Mouse (Mus musculus): ENCODE results near the gene Jam2.

DNA sequence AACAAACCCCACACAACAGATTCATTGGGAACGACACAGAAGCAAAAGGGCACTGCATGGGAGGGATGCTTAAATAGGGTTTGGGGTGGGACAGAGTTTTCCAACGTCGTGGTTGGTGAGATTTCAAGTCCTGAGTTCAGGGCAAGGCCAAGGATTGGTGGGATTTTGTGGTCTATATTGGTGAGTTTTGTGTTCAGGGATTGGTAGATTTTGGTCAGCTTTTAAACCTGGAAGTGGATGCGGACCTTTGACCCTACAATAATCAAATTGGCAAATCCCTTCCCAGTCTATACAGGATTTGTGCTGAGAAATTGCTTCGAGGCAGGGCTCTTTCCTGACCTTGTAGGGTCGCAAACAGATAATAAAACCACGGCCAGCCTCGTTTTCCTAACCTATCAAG lies 6.0 kb upstream of the Jam2 start:
- TF ChIP-seq CTCF (IDR thresholded peaks at IDR 0.05; ENCODE audit: control insufficient read depth, insufficient read depth, low read length) = no peak
- no peak for TF ChIP-seq POLR2A (IDR thresholded peaks at IDR 0.05; ENCODE audit: borderline replicate concordance, control insufficient read depth, low read depth, low read length)
